Mouse (Mus musculus) midbrain, embryonic 13.5 days (tissue): Measurements from ENCODE around the gene Arl11. TPM values are rescaled to one million over a fixed set of nuclear protein-coding genes. Genes with fewer than 3 reads are reported as not detected.

Experiments
- ATAC-seq: fragments of 200-750 bp; cut with Nextera tagmentation; 2 replicates; pipeline ENCODE4 v1.8.0; 2017; ENCODE audit warnings: mild to moderate bottlenecking, moderate TSS enrichment, moderate library complexity
- H3K27ac ChIP-seq: fragments of 300-500 bp; sonication (generic); 2 replicates; pipeline ENCODE4 v1.5.1; 2015; ENCODE audit warnings: inconsistent platforms, mild to moderate bottlenecking, moderate library complexity
- H3K27me3 ChIP-seq: fragments of 300-500 bp; sonication (generic); 2 replicates; pipeline ENCODE4 v1.6.1; 2015; ENCODE audit warnings: mild to moderate bottlenecking, inconsistent platforms
- H3K36me3 ChIP-seq: fragments of 300-500 bp; sonication (generic); 2 replicates; pipeline ENCODE4 v1.6.1; 2015; ENCODE audit warnings: mild to moderate bottlenecking, inconsistent platforms
- H3K4me1 ChIP-seq: fragments of 300-500 bp; sonication (generic); replicated peaks from 2 replicates; pipeline ENCODE4 v1.6.1; 2015; ENCODE audit warnings: inconsistent platforms
- H3K4me2 ChIP-seq: fragments of 300-500 bp; sonication (generic); replicated peaks from 2 replicates; pipeline ENCODE4 v1.6.1; 2015; ENCODE audit warnings: moderate library complexity, mild to moderate bottlenecking, inconsistent platforms
- H3K4me3 ChIP-seq: fragments of 300-500 bp; sonication (generic); replicated peaks from 2 replicates; pipeline ENCODE4 v1.5.1; 2015; ENCODE audit warnings: mild to moderate bottlenecking, inconsistent platforms
- H3K9ac ChIP-seq: fragments of 300-500 bp; sonication (generic); replicated peaks from 2 replicates; pipeline ENCODE4 v1.6.1; 2015; ENCODE audit warnings: mild to moderate bottlenecking, inconsistent platforms
- H3K9me3 ChIP-seq: fragments of 300-500 bp; sonication (generic); 2 replicates; pipeline ENCODE4 v1.6.1; 2016; ENCODE audit warnings: mild to moderate bottlenecking, inconsistent platforms
- WGBS: fragments of 180-500 bp; shearing (Covaris S2); methylation state at CpG from one replicate; pipeline ENCODE4 v1.1.7; 2015; 5-methylcytosine and 5-hydroxymethylcytosine counted together
- polyA plus RNA-seq: library from polyadenylated mRNA; unstranded; fragments of >200 nt; fragmentation: Nextera tagmentation; extraction: Ambion mirVana; gene quantifications from 2 replicates; pipeline ENCODE4 v1.2.1, GENCODE M21; 2015

Gene Arl11
- polyA plus RNA-seq, 1 experiment from 2014 or later, result 0.20 TPM

- Histone ChIP-seq H3K9ac (0 out of 2 replicates have a peak overlapping the region, but pooled peaks have one; percentile 14), H3K36me3 (no peaks in the 10 kb centered on the region), H3K9me3 (no peaks in the 10 kb centered on the region), H3K27ac (peak overlapping the region; percentile 80), H3K4me3 (no peak overlapping the region), H3K27me3 (no peaks in the 10 kb centered on the region), H3K4me1 (peaks cover 25% of the 10 kb centered on the region), H3K4me2 (peak overlapping the region; percentile 31; the same call in 1 of the 2 replicates)
- 25% methylated on average over 13 of the region's 13 CpGs for WGBS
- ATAC-seq, result peak; percentile 67
Observed at GRCm38 (mm10) chr14:61330996-61331561, 21.5 kb downstream of the Arl11 start.

GRCm38 (mm10) chr14:61339381-61339780 lies 29.8 kb downstream of the Arl11 start:
- H3K4me1 ChIP-seq, result no peaks in the 10 kb centered on the region
- H3K27me3 ChIP-seq, result no peaks in the 10 kb centered on the region
- no peaks in the 10 kb centered on the region for H3K36me3 ChIP-seq
- no peaks in the 10 kb centered on the region for H3K9me3 ChIP-seq
- no peak overlapping the region for H3K27ac ChIP-seq
- WGBS, result 88% methylated on average over 4 of the region's 4 CpGs
- ATAC-seq, result no peak
- H3K9ac ChIP-seq, result no peak overlapping the region
- no peak overlapping the region for H3K4me3 ChIP-seq
- no peak overlapping the region for H3K4me2 ChIP-seq

GRCm38 (mm10) chr14:61344590-61344989 lies 35.0 kb downstream of the Arl11 start:
- WGBS, result 71% methylated on average over 5 of the region's 5 CpGs
- H3K27ac ChIP-seq, result no peak overlapping the region

GRCm38 (mm10) chr14:61346827-61347698 lies 37.5 kb downstream of the Arl11 start:
- peak; percentile 78; the same call in 1 of the 2 replicates for ATAC-seq
- no peak overlapping the region for H3K4me2 ChIP-seq
- no peaks in the 10 kb centered on the region for H3K27me3 ChIP-seq
- no peak overlapping the region for H3K9ac ChIP-seq
- no peak overlapping the region for H3K27ac ChIP-seq
- 0 out of 2 replicates have a peak, but pooled peaks cover 3% of the 10 kb centered on the region for H3K4me1 ChIP-seq
- H3K9me3 ChIP-seq, result no peaks in the 10 kb centered on the region
- H3K36me3 ChIP-seq, result no peaks in the 10 kb centered on the region
- H3K4me3 ChIP-seq, result no peak overlapping the region
- 67% methylated on average over 10 of the region's 10 CpGs for WGBS

More at GRCm38 (mm10) chr14:61344590-61344989, 35.0 kb downstream of the Arl11 start:
- Histone ChIP-seq H3K9ac (no peak overlapping the region), H3K27me3 (no peaks in the 10 kb centered on the region), H3K4me2 (no peak overlapping the region), H3K9me3 (no peaks in the 10 kb centered on the region), H3K4me3 (no peak overlapping the region), H3K36me3 (no peaks in the 10 kb centered on the region), H3K4me1 (no peaks in the 10 kb centered on the region)
- ATAC-seq, result no peak

GRCm38 (mm10) chr14:61349876-61350275 lies 40.3 kb downstream of the Arl11 start:
- Histone ChIP-seq H3K36me3 (no peaks in the 10 kb centered on the region), H3K9ac (no peak overlapping the region), H3K4me1 (0 out of 2 replicates have a peak, but pooled peaks cover 3% of the 10 kb centered on the region), H3K4me3 (no peak overlapping the region), H3K27me3 (no peaks in the 10 kb centered on the region), H3K4me2 (no peak overlapping the region), H3K27ac (no peak overlapping the region), H3K9me3 (no peaks in the 10 kb centered on the region)
- WGBS, result 92% methylated on average over 4 of the region's 4 CpGs
- no peak for ATAC-seq

- no peaks in the 10 kb centered on the region for H3K27me3 ChIP-seq
- WGBS, result 68% methylated on average over 6 of the region's 6 CpGs
- ATAC-seq, result no peak
- 0 out of 2 replicates have a peak, but pooled peaks cover 3% of the 10 kb centered on the region for H3K4me1 ChIP-seq
- no peak overlapping the region for H3K9ac ChIP-seq
- H3K36me3 ChIP-seq, result no peaks in the 10 kb centered on the region; the same call in 1 of the 2 replicates
- no peak overlapping the region for H3K4me3 ChIP-seq
- H3K27ac ChIP-seq, result no peak overlapping the region
- H3K9me3 ChIP-seq, result no peaks in the 10 kb centered on the region
- H3K4me2 ChIP-seq, result no peak overlapping the region
Observed at GRCm38 (mm10) chr14:61350808-61351207, 41.3 kb downstream of the Arl11 start.

GRCm38 (mm10) chr14:61354251-61355235 lies 45.0 kb downstream of the Arl11 start:
- no peak overlapping the region for H3K27ac ChIP-seq
- H3K4me1 ChIP-seq, result 0 out of 2 replicates have a peak, but pooled peaks cover 3% of the 10 kb centered on the region
- 75% methylated on average over 10 of the region's 10 CpGs for WGBS
- H3K9ac ChIP-seq, result no peak overlapping the region
- H3K27me3 ChIP-seq, result no peaks in the 10 kb centered on the region
- no peaks in the 10 kb centered on the region; the same call in 1 of the 2 replicates for H3K36me3 ChIP-seq
- H3K4me3 ChIP-seq, result no peak overlapping the region
- no peak overlapping the region for H3K4me2 ChIP-seq
- no peak for ATAC-seq
- no peaks in the 10 kb centered on the region for H3K9me3 ChIP-seq

GRCm38 (mm10) chr14:61360131-61360980 lies 50.8 kb downstream of the Arl11 start, which contains the start of gene Ebpl:
Ebpl (minus strand) TSS chr14:61360439.
- under 1% methylated on average over 40 of the region's 40 CpGs for WGBS
- H3K9ac ChIP-seq, result peak within 1 kb of the TSS; percentile 78
- H3K4me2 ChIP-seq, result peak within 1 kb of the TSS; percentile 60
- H3K27me3 ChIP-seq, result no peaks in the 10 kb centered on the region
- H3K9me3 ChIP-seq, result no peaks in the 10 kb centered on the region
- peak within 1 kb of the TSS; percentile 82 for H3K27ac ChIP-seq
- H3K4me1 ChIP-seq, result peaks cover 6% of the 10 kb centered on the region
- H3K4me3 ChIP-seq, result peak within 1 kb of the TSS; percentile 66
- H3K36me3 ChIP-seq, result no peaks in the 10 kb centered on the region; the same call in none of the 2 replicates
- peak; percentile 98 for ATAC-seq

GRCm38 (mm10) chr14:61360981-61361511 lies 51.5 kb downstream of the Arl11 start:
- Histone ChIP-seq H3K4me1 (peaks cover 6% of the 10 kb centered on the region), H3K27ac (peak overlapping the region; percentile 82; the same call in 1 of the 2 replicates), H3K4me3 (no peak overlapping the region; the same call in 1 of the 2 replicates), H3K27me3 (no peaks in the 10 kb centered on the region), H3K4me2 (peak overlapping the region; percentile 60), H3K36me3 (peaks cover 2% of the 10 kb centered on the region), H3K9me3 (no peaks in the 10 kb centered on the region), H3K9ac (no peak overlapping the region; the same call in 1 of the 2 replicates)
- 60% methylated on average over 3 of the region's 3 CpGs for WGBS
- ATAC-seq, result no peak
